Mouse (Mus musculus): ENCODE data around the gene Zfp771. TPM values are rescaled to one million over a fixed set of nuclear protein-coding genes. Genes with fewer than 3 reads are reported as not detected.
"Not testable (repeated sequence)": the region's sequence is repeated elsewhere in the genome, so short reads cannot be mapped to it uniquely, and the experiment has no call there.

Zfp771 gene
- polyA plus RNA-seq, 1 experiment from 2014 or later, result 2.3 TPM

GRCm38 (mm10) chr7:127228615-127229303, 15.3 kb upstream of the Zfp771 start:
- Histone ChIP-seq H3K4me3 (ENCODE audit: inconsistent target) (no peak overlapping the region), H3K79me2 (ENCODE audit: inconsistent target) (peaks cover 21% of the 10 kb centered on the region), H3K27ac (no peak overlapping the region), H3K36me3 (ENCODE audit: inconsistent target) (no peaks in the 10 kb centered on the region)
- WGBS (ENCODE audit: missing documents), result 44% methylated on average over 4 of the region's 4 CpGs

DNA sequence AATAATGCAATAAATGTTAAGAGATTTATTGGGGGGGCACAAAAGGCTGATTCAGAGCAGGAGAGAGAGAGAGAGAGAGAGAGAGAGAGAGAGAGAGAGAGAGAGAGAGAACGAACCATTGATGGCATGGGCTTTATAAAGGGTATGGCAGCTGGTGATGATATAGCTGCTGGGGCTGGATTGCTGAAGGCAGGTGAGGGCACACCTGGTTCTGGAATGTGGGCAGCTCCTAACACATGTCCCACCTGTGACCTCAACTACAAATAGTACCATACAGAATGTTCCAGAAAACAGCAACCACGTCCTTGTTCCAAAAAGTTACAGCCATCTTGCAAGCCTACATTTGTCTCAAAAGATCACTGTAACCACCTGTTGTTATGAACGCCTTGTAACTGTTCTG, 12.7 kb upstream of the Zfp771 start:
- no peak overlapping the region for H3K4me3 ChIP-seq (ENCODE audit: inconsistent target)
- peaks cover 13% of the 10 kb centered on the region; the same call in 1 of the 2 replicates for H3K36me3 ChIP-seq (ENCODE audit: inconsistent target)

DNA sequence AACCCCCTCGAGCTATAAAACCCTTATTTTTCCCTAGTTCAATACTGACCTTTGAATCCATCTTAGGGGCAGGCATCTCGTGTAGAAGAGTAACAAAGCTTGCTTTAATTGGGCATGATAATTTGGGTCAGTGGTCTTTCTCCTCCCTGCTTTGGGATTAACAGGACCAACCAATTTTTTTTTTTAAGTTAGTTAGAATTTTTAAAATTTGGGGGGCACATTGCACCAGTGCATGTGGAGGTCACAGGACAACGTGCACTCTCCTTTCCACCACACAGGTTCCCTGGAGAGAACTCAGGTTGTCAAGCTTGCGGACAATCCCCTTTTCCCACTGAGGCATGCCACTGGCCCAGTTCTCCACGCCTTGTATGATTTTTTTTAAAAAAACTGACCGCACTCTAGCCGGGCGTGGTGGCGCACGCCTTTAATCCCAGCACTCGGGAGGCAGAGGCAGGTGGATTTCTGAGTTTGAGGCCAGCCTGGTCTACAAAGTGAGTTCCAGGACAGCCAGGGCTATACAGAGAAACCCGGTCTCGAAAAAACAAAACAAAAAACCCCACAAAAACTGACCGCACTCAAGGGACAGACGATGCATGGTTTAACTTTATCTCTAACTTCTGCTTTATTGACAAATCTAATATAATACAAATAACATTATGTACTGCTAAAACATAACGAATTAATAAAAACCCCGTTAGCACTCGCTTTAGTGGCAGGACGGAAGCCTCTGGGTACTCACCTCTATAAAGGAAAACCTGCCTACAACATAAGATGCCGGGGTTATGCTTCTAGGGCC, 12.1 kb upstream of the Zfp771 start:
- 5% methylated on average over 13 of the region's 20 CpGs for WGBS (ENCODE audit: missing documents)
- Histone ChIP-seq H3K79me2 (ENCODE audit: inconsistent target) (peaks cover 31% of the 10 kb centered on the region), H3K36me3 (ENCODE audit: inconsistent target) (peaks cover 19% of the 10 kb centered on the region; the same call in 1 of the 2 replicates), H3K27ac (peak overlapping the region; percentile 61), H3K4me3 (ENCODE audit: inconsistent target) (peak overlapping the region; percentile 90)

More for the DNA sequence above, 12.7 kb upstream of the Zfp771 start:
- peaks cover 31% of the 10 kb centered on the region for H3K79me2 ChIP-seq (ENCODE audit: inconsistent target)
- H3K27ac ChIP-seq, result no peak overlapping the region
- 56% methylated on average over 3 of the region's 3 CpGs for WGBS (ENCODE audit: missing documents)

DNA sequence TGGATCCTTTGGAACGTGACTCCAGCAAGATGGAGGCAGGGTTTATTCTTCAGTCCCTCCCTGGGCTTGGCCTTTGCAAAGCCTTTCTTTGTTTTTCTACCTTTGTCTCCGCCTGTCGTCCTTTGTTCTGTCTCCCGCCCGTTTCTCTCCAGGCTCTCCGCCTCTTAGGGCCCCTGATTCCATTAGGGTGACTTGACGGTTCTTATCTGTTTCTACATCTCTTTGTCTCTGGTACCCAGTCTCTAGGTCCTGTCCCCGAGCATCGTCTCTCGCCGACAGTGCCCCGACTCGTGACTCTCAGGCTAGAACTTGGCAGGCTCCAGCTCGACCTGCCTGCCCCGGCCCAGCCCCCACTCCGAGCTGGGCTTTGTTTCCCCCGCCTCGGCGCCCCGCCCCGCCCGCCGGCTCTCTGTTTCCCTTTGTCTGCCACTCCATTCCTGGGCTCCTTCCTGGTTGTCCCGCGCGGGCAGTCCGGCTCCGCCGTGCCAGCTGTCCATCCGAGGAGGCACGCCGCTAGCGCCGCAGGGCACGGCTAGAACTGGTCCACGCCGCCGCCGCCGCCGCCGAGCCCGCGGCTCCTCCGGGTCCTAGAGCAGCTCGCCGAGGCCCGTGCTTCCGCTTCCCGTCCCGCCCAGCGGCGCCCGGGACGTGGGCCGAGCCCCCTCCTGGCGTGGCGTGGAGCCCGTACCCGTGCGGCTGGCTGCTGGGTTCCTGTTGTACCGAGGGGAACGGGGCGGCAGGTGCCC, 11.3 kb upstream of the Zfp771 start, which contains the start of the genes Zfp553 and Sept1:
Gene Zfp553 (plus strand): TSS at position 440 of the 746 bp plus-strand sequence.
Gene Sept1 (minus strand): TSS at position 509 of the 746 bp plus-strand sequence.
- peak within 1 kb of the TSS; percentile 61 for H3K27ac ChIP-seq
- peaks cover 20% of the 10 kb centered on the region; the same call in 1 of the 2 replicates for H3K36me3 ChIP-seq (ENCODE audit: inconsistent target)
- H3K4me3 ChIP-seq (ENCODE audit: inconsistent target), result peak within 1 kb of the TSS; percentile 90
- H3K79me2 ChIP-seq (ENCODE audit: inconsistent target), result peaks cover 31% of the 10 kb centered on the region
- under 1% methylated on average over 63 of the region's 64 CpGs for WGBS (ENCODE audit: missing documents)

- H3K79me2 ChIP-seq (ENCODE audit: inconsistent target), result peaks cover 31% of the 10 kb centered on the region
- 0% methylated on average over 27 of the region's 27 CpGs for WGBS (ENCODE audit: missing documents)
- peak overlapping the region; percentile 83 for H3K4me3 ChIP-seq (ENCODE audit: inconsistent target)
- H3K36me3 ChIP-seq (ENCODE audit: inconsistent target), result peaks cover 20% of the 10 kb centered on the region; the same call in 1 of the 2 replicates
- no peak overlapping the region for H3K27ac ChIP-seq
Measured at GRCm38 (mm10) chr7:127233368-127233749, 10.7 kb upstream of the Zfp771 start.

- H3K4me3 ChIP-seq (ENCODE audit: inconsistent target), result peak overlapping the region; percentile 83
- no peak overlapping the region for H3K27ac ChIP-seq
- WGBS (ENCODE audit: missing documents), result 11% methylated on average over 9 of the region's 9 CpGs
- H3K36me3 ChIP-seq (ENCODE audit: inconsistent target), result peaks cover 20% of the 10 kb centered on the region; the same call in 1 of the 2 replicates
- H3K79me2 ChIP-seq (ENCODE audit: inconsistent target), result peaks cover 31% of the 10 kb centered on the region
Measured at GRCm38 (mm10) chr7:127233765-127234164, 10.3 kb upstream of the Zfp771 start.

GRCm38 (mm10) chr7:127234777-127235176, 9.3 kb upstream of the Zfp771 start:
- no peak overlapping the region for H3K27ac ChIP-seq
- 100% methylated on average over 2 of the region's 2 CpGs for WGBS (ENCODE audit: missing documents)
- H3K36me3 ChIP-seq (ENCODE audit: inconsistent target), result peaks cover 20% of the 10 kb centered on the region; the same call in 1 of the 2 replicates
- peaks cover 31% of the 10 kb centered on the region for H3K79me2 ChIP-seq (ENCODE audit: inconsistent target)
- no peak overlapping the region for H3K4me3 ChIP-seq (ENCODE audit: inconsistent target)

DNA sequence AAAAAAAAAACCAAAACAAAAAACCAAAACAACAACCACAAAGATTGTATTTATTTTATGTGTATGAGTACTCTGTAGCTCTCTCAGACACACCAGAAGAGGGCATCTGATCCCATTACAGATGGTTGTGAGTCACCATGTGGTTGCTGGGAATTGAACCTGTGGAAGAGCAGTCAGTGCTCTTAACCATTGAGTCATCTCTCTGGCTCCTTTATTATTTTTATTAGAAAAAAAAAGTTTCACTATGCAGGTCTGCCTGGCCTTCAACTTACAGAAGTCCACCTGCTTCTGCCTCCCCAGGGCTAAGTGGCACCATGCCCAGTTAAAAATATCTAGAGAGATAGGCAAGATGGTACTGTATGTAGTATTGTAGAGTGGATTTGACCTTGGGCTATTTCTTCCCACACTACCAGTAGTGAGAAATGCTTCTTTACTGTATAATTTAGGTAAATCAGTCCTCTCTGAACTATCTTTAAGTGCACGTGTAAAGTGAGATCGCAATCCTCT, 660 bp upstream of the Zfp771 start:
- peaks cover 7% of the 10 kb centered on the region; the same call in 1 of the 2 replicates for H3K79me2 ChIP-seq (ENCODE audit: inconsistent target)
- 70% methylated on average over 2 of the region's 2 CpGs for WGBS (ENCODE audit: missing documents)
- no peaks in the 10 kb centered on the region for H3K36me3 ChIP-seq (ENCODE audit: inconsistent target)
- peak overlapping the region; percentile 20; the same call in 1 of the 2 replicates for H3K4me3 ChIP-seq (ENCODE audit: inconsistent target)
- no peak overlapping the region for H3K27ac ChIP-seq

- H3K36me3 ChIP-seq (ENCODE audit: inconsistent target), result no peaks in the 10 kb centered on the region
- WGBS (ENCODE audit: missing documents), result 22% methylated on average over 23 of the region's 33 CpGs
- H3K79me2 ChIP-seq (ENCODE audit: inconsistent target), result peaks cover 7% of the 10 kb centered on the region; the same call in 1 of the 2 replicates
- H3K27ac ChIP-seq, result peak overlapping the region; percentile 44
- peak overlapping the region; percentile 50 for H3K4me3 ChIP-seq (ENCODE audit: inconsistent target)
Measured at GRCm38 (mm10) chr7:127244658-127245510, 810 bp downstream of the Zfp771 start.

DNA sequence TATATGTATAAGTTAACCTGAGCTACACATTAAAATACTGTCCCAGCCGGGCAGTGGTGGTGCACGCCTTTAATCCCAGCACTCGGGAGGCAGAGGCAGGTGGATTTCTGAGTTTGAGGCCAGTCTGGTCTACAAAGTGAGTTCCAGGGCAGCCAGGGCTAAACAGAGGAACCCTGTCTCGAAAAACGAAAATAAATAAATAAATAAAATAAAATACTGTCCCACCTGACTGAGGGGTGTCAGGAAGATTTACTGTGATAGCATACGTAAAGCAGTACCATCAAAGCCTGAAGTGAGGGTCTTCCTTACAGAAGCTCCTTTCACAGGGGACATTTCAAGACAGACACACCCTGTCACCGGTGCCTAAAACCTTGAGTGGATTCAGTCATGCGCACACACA, 6.4 kb downstream of the Zfp771 start:
- H3K4me3 ChIP-seq (ENCODE audit: inconsistent target); H3K36me3 ChIP-seq (ENCODE audit: inconsistent target); H3K27ac ChIP-seq; H3K79me2 ChIP-seq (ENCODE audit: inconsistent target): not testable (repeated sequence)
- 93% methylated on average over 8 of the region's 8 CpGs for WGBS (ENCODE audit: missing documents)

DNA sequence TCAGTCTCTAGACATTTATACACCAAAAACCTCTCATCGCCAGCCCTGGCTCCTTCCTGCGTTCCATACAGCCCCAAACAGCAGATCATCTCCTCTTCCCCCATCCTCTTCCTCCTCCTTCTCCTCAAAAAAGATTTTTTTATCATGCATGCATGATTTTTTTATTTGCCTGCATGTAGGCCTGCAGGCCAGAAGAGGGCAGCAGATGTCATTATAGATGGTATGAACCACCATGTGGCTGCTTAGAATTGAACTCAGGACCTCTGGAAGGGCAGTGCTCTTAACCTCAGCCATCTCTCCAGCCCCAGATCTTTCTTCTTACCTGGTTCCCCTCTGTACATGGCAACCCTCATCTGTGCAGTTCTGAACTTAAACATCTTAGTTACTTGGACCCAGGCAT, 8.3 kb downstream of the Zfp771 start:
- Histone ChIP-seq H3K27ac (no peak overlapping the region), H3K36me3 (ENCODE audit: inconsistent target) (no peaks in the 10 kb centered on the region)
- WGBS (ENCODE audit: missing documents), result 51% methylated on average over 2 of the region's 2 CpGs

GRCm38 (mm10) chr7:127253341-127253740, 9.3 kb downstream of the Zfp771 start:
- no peak overlapping the region for H3K27ac ChIP-seq
- 80% methylated on average over 6 of the region's 6 CpGs for WGBS (ENCODE audit: missing documents)
- H3K4me3 ChIP-seq (ENCODE audit: inconsistent target), result no peak overlapping the region
- no peaks in the 10 kb centered on the region for H3K36me3 ChIP-seq (ENCODE audit: inconsistent target)
- H3K79me2 ChIP-seq (ENCODE audit: inconsistent target), result no peaks in the 10 kb centered on the region

More for the DNA sequence above, 8.3 kb downstream of the Zfp771 start:
- H3K79me2 ChIP-seq (ENCODE audit: inconsistent target), result no peaks in the 10 kb centered on the region
- H3K4me3 ChIP-seq (ENCODE audit: inconsistent target), result no peak overlapping the region
